Mouse (Mus musculus) heart, adult 11 months (tissue): ENCODE results near the gene Neurod6.
"Not testable (repeated sequence)": the region's sequence is repeated elsewhere in the genome, so short reads cannot be mapped to it uniquely, and the experiment has no call there.

Source experiments
- DNase-seq: peaks from one replicate; pipeline ENCODE4 v3.0.0; 2022

Gene Neurod6

DNA sequence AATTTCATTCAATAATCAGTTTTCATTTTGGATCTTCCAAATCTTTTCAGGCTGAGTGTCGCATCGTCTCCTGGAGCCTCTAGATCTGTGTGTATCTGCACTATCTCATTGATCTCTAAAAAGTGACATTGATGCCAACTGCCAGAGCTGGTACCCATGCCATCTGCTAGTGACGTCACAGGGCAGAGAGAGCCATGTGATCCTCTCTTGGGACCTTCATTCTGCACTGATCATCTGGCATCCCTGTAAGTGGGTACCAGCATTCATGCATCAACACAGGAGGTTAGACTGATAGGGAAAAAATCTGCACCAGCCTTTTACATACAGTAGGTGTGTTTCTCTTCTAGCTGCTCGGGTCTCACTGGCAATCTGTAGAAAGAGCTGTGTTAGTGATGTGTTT lies at the start of gene Neurod6:
Gene Neurod6 (minus strand): TSS at position 290 of the 400 bp plus-strand sequence.
- DNase-seq, result peak; percentile 52

- DNase-seq, result peak; percentile 87
Observed at GRCm38 (mm10) chr6:55717209-55717608, 36.1 kb upstream of the Neurod6 start.

GRCm38 (mm10) chr6:55715446-55715845 lies 34.4 kb upstream of the Neurod6 start:
- DNase-seq, result no peak

GRCm38 (mm10) chr6:55710913-55711312 lies 29.9 kb upstream of the Neurod6 start:
- DNase-seq, result not testable (repeated sequence)

DNA sequence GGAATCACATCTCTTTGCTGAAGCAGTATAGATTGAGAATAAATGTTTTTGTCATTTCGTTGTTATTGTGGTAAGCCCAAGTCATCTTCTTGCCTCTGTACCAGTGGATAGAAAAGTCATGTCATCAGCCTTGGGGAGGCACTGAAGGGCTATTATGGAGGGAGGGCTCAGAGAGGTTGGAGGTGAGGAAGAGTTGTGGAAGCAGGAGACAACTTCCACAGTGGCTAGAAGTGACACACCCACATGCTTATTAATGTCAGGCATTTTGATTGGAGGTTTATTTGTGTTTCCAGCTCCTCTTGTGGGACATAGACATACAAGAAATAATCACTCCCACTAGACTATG lies 23.7 kb upstream of the Neurod6 start:
- peak; percentile 41 for DNase-seq

DNA sequence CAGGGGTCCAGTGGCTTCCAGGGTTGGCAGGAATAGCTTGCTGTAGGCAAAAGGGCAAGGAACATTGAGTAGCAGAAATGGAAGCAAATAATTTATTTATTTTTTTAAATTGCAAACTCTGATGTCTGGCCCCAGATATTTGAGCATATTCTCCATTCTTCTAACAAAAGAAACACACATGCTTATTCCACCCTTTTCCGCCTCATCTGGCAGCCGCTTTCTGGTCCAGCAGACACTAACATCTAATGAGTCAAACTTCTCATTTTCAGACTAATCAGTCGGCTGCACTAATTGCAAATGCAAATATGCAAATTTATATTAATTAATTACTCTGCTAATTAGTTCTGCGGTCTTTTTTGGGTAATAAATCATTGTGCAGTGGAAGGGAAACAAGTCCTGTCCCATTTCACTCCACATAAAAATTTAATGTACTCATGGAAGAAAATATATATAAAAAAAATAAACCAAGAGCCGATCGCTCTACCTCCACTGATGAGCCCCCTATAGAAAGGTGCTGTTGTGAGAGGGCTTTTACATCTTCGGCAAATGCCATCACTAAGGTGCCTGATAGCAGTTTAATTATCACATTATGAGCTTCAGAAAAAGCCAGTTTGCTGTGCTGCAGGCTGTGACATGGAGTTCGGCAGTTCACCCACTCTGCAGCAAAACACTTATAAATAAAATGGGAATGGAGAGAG lies 23.1 kb upstream of the Neurod6 start:
- no peak for DNase-seq

GRCm38 (mm10) chr6:55700392-55701386 lies 19.6 kb upstream of the Neurod6 start:
- DNase-seq, result peak; percentile 30

DNA sequence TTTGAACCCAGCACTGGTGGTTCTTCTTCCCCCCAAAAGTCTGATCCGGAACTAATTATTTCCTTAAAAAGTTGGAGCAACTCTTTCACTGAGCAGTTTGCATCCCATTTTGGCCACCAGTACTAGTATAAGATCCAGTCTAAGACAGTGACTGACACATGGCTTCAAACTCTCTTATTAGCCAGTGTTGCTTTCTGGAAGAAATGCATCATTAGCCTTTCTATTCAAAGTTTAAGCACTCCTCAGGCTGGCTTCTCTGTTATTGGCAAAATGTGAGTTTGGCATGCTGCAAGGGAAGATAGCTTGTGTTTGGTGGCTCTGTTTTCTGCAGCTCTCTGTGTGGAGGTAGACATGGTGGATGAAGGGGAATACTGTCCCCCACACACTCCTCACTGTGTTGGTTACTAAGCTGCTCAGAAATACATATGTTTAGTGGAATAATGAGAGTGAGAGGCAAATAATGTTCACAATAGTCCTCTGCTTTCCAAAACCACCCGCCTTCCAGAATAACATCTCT lies 9.0 kb upstream of the Neurod6 start:
- peak; percentile 2 for DNase-seq

GRCm38 (mm10) chr6:55683506-55683905 lies 2.4 kb upstream of the Neurod6 start:
- DNase-seq, result peak; percentile 36

DNA sequence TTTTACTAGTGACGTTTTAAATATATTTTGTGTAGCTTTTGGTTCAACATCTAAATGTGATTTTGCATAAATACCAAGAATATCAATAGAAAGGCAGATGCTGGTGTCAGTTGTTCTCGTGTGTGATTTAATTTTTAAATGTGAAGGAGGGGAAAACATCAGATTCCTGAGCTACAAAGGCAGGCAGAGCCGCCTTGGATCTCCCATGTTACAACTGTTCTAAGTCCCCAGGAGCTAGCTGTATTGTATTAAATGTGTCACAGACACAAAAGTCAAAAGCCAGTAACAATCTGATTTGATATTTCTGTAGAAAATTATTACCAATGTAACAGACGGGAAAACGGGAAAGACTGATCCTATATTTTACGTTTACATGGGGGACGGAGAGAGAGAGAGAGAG lies 1.8 kb upstream of the Neurod6 start:
- peak; percentile 52 for DNase-seq

DNA sequence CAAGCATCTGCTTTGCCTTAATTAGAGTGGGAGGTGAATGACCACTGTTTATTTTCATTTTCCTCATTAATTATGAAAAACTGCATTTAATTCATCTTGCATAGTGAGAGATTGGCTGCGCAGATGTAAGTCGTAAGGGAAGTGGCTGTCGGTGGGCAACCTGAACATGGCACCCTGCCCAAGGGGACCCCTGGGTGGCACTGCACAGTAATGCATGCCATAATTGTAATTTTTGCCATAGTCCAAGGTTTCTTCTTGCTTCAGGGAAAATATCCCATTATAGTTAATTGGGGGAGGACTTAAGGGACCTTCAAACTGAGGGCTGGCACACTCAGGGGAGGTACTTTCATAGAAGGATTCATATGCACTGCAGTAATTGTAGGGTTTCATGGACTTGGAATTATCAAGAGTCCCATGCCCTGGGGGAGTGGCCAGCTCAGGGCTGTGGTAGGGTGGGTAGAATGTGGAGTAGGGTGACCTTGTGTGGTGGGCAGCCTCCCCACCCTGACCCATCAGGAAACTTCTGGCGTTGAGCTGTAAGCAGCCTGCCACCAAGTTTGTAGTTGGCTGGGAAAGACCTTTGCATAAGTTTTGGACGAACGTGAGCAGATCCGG lies 2.4 kb downstream of the Neurod6 start:
- DNase-seq, result peak; percentile 68

GRCm38 (mm10) chr6:55677326-55677725 lies 3.7 kb downstream of the Neurod6 start:
- peak; percentile 68 for DNase-seq

- peak; percentile 93 for DNase-seq
Observed at GRCm38 (mm10) chr6:55676663-55677311, 4.3 kb downstream of the Neurod6 start.

DNA sequence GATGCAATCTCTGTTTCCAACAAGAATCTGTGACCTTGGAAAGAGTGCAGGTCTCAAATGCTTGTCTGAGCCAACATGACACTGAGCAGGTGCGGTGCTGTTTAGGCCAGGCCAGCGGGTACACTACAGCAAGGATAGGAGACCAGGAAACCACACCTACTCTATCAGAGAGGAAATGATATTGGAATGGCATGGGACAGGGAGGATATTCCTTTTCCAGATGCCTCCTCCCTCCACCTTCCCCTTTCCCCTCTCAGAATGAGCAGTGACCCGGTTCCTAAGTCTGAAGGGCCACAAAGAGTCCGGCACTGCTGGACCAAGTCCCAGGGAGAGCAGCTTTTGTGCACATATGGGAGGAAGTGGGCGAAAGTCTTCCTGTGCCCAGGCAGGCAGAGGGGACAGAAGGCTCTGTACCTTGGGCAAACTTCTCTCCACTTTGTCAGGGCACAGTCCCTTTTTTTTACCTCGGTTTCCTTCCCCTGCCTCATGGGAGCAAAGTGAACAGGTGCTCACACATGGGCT lies 4.9 kb downstream of the Neurod6 start:
- peak; percentile 93 for DNase-seq

GRCm38 (mm10) chr6:55667801-55668200 lies 13.3 kb downstream of the Neurod6 start:
- DNase-seq, result peak; percentile 56

DNA sequence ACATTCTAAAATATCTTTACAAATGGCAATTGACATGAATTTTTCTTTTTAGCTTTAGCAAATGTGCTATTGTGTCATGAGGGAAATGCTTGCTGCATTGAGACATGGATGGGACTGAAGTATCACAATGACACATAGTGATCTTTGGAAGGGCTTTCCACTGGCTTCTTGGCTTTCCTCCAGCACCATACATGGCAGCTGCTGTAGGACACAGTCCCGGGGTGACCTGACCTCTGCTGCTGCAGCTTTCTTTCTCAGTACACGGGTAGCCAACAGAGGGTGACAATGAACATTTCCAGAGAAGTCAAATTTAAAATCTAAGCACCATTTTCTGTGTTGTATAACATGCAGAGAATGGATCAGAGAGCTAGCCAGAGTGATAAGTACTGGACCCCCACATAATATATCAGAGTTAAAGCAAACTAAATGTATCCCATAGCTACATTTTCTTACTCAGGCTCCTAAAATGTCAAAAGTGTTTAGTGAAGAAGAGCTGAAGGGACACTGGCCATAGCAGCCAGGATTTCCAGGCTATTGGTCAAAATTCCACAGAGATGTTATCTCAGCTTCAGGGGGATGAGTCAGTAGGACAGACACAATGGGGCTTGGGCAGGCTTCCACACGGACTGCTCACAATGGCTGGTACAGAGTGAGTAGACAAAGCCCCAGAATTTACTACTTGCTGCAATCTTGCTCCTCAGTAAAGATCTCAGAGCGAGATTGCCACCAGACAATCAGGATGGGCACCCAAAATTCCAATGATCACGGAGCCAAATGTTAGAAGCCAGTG lies 19.7 kb downstream of the Neurod6 start:
- peak; percentile 89 for DNase-seq

- peak; percentile 96 for DNase-seq
Observed at GRCm38 (mm10) chr6:55649996-55650395, 31.1 kb downstream of the Neurod6 start.

- peak; percentile 93 for DNase-seq
Observed at GRCm38 (mm10) chr6:55649581-55649980, 31.5 kb downstream of the Neurod6 start.

- peak; percentile 85 for DNase-seq
Observed at GRCm38 (mm10) chr6:55648886-55649285, 32.2 kb downstream of the Neurod6 start.

DNA sequence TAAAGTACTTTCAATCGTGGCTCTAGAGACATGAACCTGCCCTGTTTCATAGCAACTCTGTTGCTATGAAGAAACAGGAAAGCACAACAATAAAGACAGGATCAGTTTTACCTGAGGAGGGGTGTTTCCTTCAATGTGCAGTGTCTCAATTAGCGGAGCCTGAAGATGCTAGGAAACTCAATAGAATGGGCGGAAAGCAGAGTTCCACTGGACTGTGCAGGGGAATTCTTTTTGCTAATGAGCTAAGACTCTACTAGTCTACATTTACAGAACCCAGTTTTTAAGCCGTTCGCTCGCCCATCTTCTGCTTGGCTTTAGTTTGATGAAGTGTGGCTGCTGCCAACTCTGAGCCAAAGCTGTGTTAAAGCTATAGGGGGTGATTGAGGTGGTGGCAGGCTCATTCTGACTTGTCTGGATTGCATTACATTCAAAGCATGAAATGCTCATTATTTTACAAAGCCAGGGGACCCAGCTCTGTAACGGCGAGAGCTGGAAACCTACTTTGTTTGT lies 33.2 kb downstream of the Neurod6 start:
- peak; percentile 90 for DNase-seq
